Mouse (Mus musculus): Measurements from ENCODE around the gene Atf6. TPM values are rescaled to one million over a fixed set of nuclear protein-coding genes. Genes with fewer than 3 reads are reported as not detected.

Atf6 gene
- total RNA-seq, 2 experiments from 2014 or later, result 52.5 to 54.4 TPM

DNA sequence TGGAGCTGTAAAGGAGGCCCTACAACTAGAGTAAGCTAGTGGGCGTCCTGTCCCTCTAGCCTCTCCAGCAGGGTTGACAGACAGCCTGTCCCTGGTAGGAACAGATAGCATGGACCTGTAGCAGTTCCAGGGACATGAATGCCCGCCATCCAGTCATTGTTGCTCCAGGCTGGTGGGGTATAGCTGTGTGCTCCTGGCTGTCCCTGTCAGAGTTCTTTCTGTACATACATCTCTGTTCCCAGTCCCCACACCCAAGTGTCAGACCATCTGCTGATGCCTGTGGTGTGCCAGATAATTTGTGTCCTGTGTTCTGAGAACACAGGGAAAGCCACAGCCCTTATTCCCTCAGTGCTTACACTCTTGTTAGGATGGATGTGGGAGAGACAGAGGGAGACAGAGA lies 187.9 kb downstream of the Atf6 start:
- intact Hi-C loops (cut with DNase I), result no loop called here
- no peak for DNase-seq

GRCm38 (mm10) chr1:170678861-170679260 lies 188.7 kb downstream of the Atf6 start:
- intact Hi-C loops (cut with DNase I), result no loop called here
- DNase-seq, result no peak

- intact Hi-C loops (cut with DNase I), result no loop called here
- DNase-seq, result peak; percentile 58 to 60
Measured at GRCm38 (mm10) chr1:170677681-170678080, 189.9 kb downstream of the Atf6 start.

GRCm38 (mm10) chr1:170674184-170674775 lies 193.3 kb downstream of the Atf6 start:
- intact Hi-C loops (cut with DNase I), result no loop called here
- DNase-seq, result peak; percentile 45 to 54

- intact Hi-C loops (cut with DNase I), result no loop called here
- no peak for DNase-seq
Measured at GRCm38 (mm10) chr1:170665200-170665599, 202.4 kb downstream of the Atf6 start.

- no peak for DNase-seq
- intact Hi-C loops (cut with DNase I), result no loop called here
Measured at GRCm38 (mm10) chr1:170664620-170665185, 202.9 kb downstream of the Atf6 start.

GRCm38 (mm10) chr1:170659260-170659659 lies 208.3 kb downstream of the Atf6 start:
- DNase-seq, result no peak
- intact Hi-C loops (cut with DNase I), result no loop called here

- DNase-seq, result no peak
- intact Hi-C loops (cut with DNase I), result no loop called here
Measured at GRCm38 (mm10) chr1:170657643-170658314, 209.8 kb downstream of the Atf6 start.

- intact Hi-C loops (cut with DNase I), result no loop called here
- no peak for DNase-seq
Measured at GRCm38 (mm10) chr1:170657228-170657521, 210.4 kb downstream of the Atf6 start.

DNA sequence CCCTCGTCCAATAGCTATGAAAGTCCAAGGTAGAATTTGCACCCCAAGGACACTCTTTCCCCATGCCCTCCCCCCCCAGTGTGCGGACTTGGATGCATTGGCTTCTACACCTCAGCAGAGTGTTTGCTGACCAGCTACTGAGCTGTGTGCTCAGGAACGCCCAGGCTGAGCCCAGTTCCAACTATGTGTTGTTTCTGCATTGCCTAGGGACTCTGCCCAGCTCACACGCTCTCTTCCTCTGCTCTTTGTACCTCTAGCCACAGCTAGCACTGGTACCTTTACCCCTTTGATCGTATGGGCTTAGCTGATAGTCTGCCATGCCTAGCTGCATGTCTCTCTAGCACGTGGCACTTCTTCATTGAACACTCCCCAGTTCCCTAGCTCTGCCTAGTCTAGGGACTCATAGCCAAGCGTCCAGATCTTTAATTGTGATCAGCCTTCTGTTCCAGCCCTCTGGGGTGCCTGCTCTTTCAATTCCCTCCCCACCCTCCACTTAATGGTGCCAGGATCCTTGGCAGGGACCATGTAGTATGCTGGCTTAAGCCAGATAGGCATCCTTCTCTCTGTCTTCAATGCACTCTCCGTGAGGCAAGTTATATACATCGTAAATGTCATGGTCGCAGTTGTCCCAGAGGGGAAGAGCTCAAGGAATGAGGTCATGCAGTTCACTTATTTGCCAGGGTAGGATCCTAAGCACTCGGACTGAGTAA lies 210.9 kb downstream of the Atf6 start:
- DNase-seq, result no peak
- intact Hi-C loops (cut with DNase I), result no loop called here

DNA sequence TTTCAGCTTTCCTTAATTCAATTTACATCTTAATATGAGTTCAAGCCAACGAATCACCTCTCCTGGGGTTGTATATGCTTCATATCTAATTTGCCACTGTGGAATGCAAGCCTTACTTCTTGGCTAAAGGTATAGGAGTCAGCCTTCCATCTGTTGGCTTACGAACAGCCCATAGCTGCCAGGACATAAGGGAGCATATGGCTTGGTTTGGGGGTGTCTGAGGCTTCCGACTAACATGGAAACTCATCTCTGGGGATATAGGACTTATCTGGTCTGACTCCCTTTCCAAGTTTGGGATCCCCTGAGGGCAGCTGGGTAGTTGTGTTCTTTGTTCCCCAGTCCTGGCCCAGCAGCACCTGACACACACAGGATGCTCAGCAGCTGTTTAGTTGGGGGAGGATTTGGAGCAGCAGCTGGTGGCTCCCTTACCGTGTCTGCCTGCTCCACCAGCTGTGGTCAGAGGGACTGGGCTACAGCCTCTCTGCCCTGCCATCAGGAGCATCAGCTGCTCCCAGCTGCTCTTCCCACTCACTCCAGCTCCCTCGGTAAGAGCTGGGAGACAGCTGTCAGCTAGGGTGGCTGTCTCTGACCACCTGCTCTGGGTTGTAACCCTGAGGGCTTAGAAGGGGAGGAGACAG lies 212.2 kb downstream of the Atf6 start:
- DNase-seq, result peak; percentile 55 to 62
- intact Hi-C loops (cut with DNase I), result no loop called here

Other genes with a start within 250 kb of the Atf6 start
- gene Olfml2b, start 223.2 kb downstream of the Atf6 start, total RNA-seq (2021), result 10 to 100 TPM; 23.4 to 26.6 TPM
- gene Gm26620, start 17.3 kb upstream of the Atf6 start, total RNA-seq (2021), result under 1 TPM; 0.55 to 0.67 TPM
- 10 to 100 TPM in 1 of 2 experiments, 1 to 10 TPM in 1; 8.7 to 13.1 TPM for gene Dusp12, start 17.8 kb upstream of the Atf6 start, total RNA-seq (2021)
- gene Fcrlb, start 45.2 kb upstream of the Atf6 start, total RNA-seq (2021), result not detected
- gene Fcrla, start 59.8 kb upstream of the Atf6 start, total RNA-seq (2021), result 1 to 10 TPM in 1 of 2 experiments, under 1 TPM in 1; 0.57 to 1.6 TPM
- 1 to 10 TPM; 3.1 to 3.9 TPM for gene Fcgr2b, start 108.8 kb upstream of the Atf6 start, total RNA-seq (2021)
- gene Fcgr4, start 151.1 kb upstream of the Atf6 start, total RNA-seq (2021), result not detected
- gene Fcgr3, start 197.2 kb upstream of the Atf6 start, total RNA-seq (2021), result 1 to 10 TPM; 7.4 to 8.9 TPM
- 1 to 10 TPM in 1 of 2 experiments, under 1 TPM in 1; 0.67 to 1.6 TPM for gene Cfap126, start 246.1 kb upstream of the Atf6 start, total RNA-seq (2021)